Mouse (Mus musculus): ENCODE measurements around the gene Pdap1.

DNA sequence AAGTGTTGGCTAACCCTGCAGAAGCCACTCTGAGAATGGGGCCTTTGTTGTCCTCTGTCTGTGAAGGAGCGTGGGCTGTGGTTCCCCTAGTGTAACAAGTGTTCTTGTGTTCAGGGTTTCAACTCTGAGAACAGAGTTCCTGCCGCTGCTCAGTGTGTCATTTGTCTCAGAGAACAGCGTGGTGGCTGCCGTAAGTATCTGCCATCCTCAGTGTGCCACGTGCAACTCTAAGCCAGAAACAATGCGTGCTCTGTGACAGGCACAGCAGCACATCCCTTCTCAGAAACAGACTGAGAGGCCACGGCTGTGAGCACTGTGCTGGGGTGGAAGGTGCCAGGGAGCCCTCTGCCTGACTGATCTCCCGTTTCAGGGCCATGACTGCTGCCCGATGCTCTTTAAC is 35.7 kb downstream of the Pdap1 start:
- TF ChIP-seq POLR2A (IDR thresholded peaks at IDR 0.05; ENCODE audit: borderline replicate concordance, control insufficient read depth, low read depth, low read length), result no peak
- no peak for TF ChIP-seq CTCF (IDR thresholded peaks at IDR 0.05; ENCODE audit: control insufficient read depth, insufficient read depth, low read length)
